Mouse (Mus musculus): ENCODE measurements around the gene Gpha2.

DNA sequence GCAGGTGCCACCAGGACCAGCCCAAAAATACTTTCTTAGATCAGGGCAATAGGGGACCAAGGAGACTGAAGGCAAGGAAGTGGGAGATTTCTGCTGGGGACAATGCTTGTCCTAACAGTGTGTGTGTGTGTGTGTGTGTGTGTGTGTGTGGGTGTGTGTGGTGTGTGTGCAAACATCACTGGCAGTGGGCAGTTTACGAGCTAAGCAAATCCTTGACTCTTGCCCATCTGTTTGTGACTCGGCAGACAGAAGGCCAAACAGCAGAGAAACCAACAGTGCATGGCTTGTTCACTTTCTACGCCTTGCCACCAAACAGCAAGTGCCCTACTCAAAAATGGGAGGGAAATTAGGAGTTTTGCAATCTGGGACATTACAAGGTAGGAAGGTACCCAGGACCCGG, 47.4 kb downstream of the Gpha2 start:
- no peak for TF ChIP-seq CTCF (IDR thresholded peaks at IDR 0.05; ENCODE audit: control insufficient read depth, insufficient read depth, low read length)
- no peak for TF ChIP-seq POLR2A (IDR thresholded peaks at IDR 0.05; ENCODE audit: borderline replicate concordance, control insufficient read depth, low read depth, low read length)
